Mouse (Mus musculus) central nervous system, embryonic 11.5 days (tissue): ENCODE measurements around the gene Cyp2g1. TPM values are rescaled to one million over a fixed set of nuclear protein-coding genes. Genes with fewer than 3 reads are reported as not detected.

ENCODE experiments used
- polyA plus RNA-seq: library from polyadenylated mRNA; depleted of rRNA; stranded (reverse); fragments of >200 nt; gene quantifications from 2 replicates; pipeline ENCODE4 v1.2.3, GENCODE M21; 2012; rRNA removed

The Cyp2g1 gene
- not detected in 2 replicates for polyA plus RNA-seq

DNA sequence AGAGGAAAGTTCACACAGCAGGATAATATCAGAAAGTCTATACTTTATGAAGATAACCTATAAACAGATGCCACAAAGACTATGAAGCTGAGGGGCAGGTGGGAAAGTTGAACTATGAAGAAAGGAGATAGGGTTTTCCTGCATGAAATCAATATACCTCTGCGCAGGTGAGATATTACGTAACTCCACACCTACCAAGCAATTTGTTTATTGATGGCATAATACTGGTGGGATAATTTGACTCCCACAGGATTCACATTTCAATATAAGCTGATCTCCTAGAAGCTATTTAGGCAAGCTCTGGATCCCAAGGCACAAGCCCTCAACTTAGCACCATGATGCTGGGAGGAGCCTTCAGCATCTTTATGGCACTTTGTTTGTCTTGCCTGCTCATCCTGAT lies at the start of gene Cyp2g1:
Gene Cyp2g1, plus strand, starts transcription at position 301 of the 400 bp plus-strand sequence.

DNA sequence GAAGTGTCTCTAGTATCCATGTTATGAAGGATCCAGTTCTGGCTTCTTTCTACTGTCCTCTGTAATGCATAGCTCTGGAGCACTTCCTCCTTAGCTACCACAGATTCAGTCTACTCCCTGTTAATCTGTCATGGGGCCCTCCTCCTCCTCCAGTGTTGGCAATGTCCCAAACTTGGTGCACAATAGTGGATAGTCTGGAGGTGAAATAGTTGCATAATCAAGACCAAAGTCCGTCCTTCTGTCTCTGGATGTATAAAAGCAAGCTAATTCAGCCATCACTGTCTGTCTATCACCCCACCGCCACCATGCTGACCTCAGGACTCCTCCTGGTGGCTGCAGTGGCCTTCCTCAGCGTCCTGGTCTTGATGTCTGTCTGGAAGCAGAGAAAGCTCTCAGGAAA lies 26.4 kb downstream of the Cyp2g1 start, which contains the start of gene Cyp2a5:
Gene Cyp2a5, plus strand, starts transcription at position 247 of the 400 bp plus-strand sequence.

Other genes with a start within 250 kb of the Cyp2g1 start
- gene Vmn1r185, start 190.4 kb upstream of the Cyp2g1 start, polyA plus RNA-seq, result not detected in 2 replicates
- gene Cyp2b23, start 122.5 kb upstream of the Cyp2g1 start, polyA plus RNA-seq, result not detected in 2 replicates
- gene Cyp2b19, start 51.8 kb upstream of the Cyp2g1 start, polyA plus RNA-seq, result not detected in 2 replicates
- 0.30 TPM in 1 of 2 replicates, not detected in the other for gene Cyp2a5, start 26.4 kb downstream of the Cyp2g1 start, polyA plus RNA-seq
- gene Cyp2a22, start 130.5 kb downstream of the Cyp2g1 start, polyA plus RNA-seq, result not detected in 2 replicates
- 0.08 TPM in 1 of 2 replicates, not detected in the other for gene Cyp2a12, start 220.2 kb downstream of the Cyp2g1 start, polyA plus RNA-seq